Mouse (Mus musculus): ENCODE results near the gene Rfpl4b. TPM values are rescaled to one million over a fixed set of nuclear protein-coding genes. Genes with fewer than 3 reads are reported as not detected.
"Not testable (repeated sequence)": the region's sequence is repeated elsewhere in the genome, so short reads cannot be mapped to it uniquely, and the experiment has no call there.

The Rfpl4b gene
- not detected in 2 replicates for polyA plus RNA-seq (2015; fragmentation: Nextera tagmentation; extraction: Ambion mirVana)

- no peaks in the 10 kb centered on the region for H3K36me3 ChIP-seq (ENCODE audit: control insufficient read depth, insufficient read depth, low read length)
- H3K9ac ChIP-seq (ENCODE audit: low read depth, low read length): no peak within 1 kb of the TSS
- H3K27ac ChIP-seq (ENCODE audit: low read length): no peak within 1 kb of the TSS
- no peak for ATAC-seq
- H3K4me3 ChIP-seq (ENCODE audit: low read depth, low read length): no peak within 1 kb of the TSS
- 92% methylated on average over 3 of the region's 3 CpGs for WGBS
- H3K27me3 ChIP-seq (ENCODE audit: control insufficient read depth, insufficient read depth, low read depth, low read length): no peaks in the 10 kb centered on the region
- no peaks in the 10 kb centered on the region for H3K4me1 ChIP-seq (ENCODE audit: control insufficient read depth, insufficient read depth, low read length)
- no peak within 1 kb of the TSS for H3K4me2 ChIP-seq (ENCODE audit: low read length)
- 0 out of 2 replicates have a peak, but pooled peaks cover 6% of the 10 kb centered on the region for H3K9me3 ChIP-seq (replicated peaks; ENCODE audit: control insufficient read depth, low read length, poor library complexity, severe bottlenecking)
These were observed at the start of gene Rfpl4b for GRCm38 (mm10) chr10:38821679-38822078. Gene Rfpl4b (minus strand): TSS chr10:38821779.

GRCm38 (mm10) chr10:38855186-38855585, 33.6 kb upstream of the Rfpl4b start:
- no peak overlapping the region for H3K9ac ChIP-seq (ENCODE audit: low read depth, low read length)
- no peaks in the 10 kb centered on the region for H3K9me3 ChIP-seq (replicated peaks; ENCODE audit: control insufficient read depth, low read length, poor library complexity, severe bottlenecking)
- H3K4me2 ChIP-seq (ENCODE audit: low read length): no peak overlapping the region
- H3K4me1 ChIP-seq (ENCODE audit: control insufficient read depth, insufficient read depth, low read length): no peaks in the 10 kb centered on the region
- no peak overlapping the region for H3K4me3 ChIP-seq (ENCODE audit: low read depth, low read length)
- ATAC-seq: no peak
- no peak overlapping the region for H3K27ac ChIP-seq (ENCODE audit: low read length)
- H3K27me3 ChIP-seq (ENCODE audit: control insufficient read depth, insufficient read depth, low read depth, low read length): no peaks in the 10 kb centered on the region
- WGBS: 52% methylated on average over 2 of the region's 2 CpGs
- H3K36me3 ChIP-seq (ENCODE audit: control insufficient read depth, insufficient read depth, low read length): no peaks in the 10 kb centered on the region

- H3K9me3 ChIP-seq (replicated peaks; ENCODE audit: control insufficient read depth, low read length, poor library complexity, severe bottlenecking); H3K4me2 ChIP-seq (ENCODE audit: low read length); H3K27me3 ChIP-seq (ENCODE audit: control insufficient read depth, insufficient read depth, low read depth, low read length); H3K4me3 ChIP-seq (ENCODE audit: low read depth, low read length); H3K9ac ChIP-seq (ENCODE audit: low read depth, low read length); ATAC-seq; H3K36me3 ChIP-seq (ENCODE audit: control insufficient read depth, insufficient read depth, low read length); H3K4me1 ChIP-seq (ENCODE audit: control insufficient read depth, insufficient read depth, low read length); H3K27ac ChIP-seq (ENCODE audit: low read length): not testable (repeated sequence)
- WGBS: 48% methylated on average over 5 of the region's 5 CpGs
These were observed 28.4 kb upstream of the Rfpl4b start for GRCm38 (mm10) chr10:38850006-38850405.

- 15% methylated on average over 8 of the region's 8 CpGs for WGBS
- Histone ChIP-seq H3K36me3 (ENCODE audit: control insufficient read depth, insufficient read depth, low read length) (no peaks in the 10 kb centered on the region), H3K4me1 (ENCODE audit: control insufficient read depth, insufficient read depth, low read length) (no peaks in the 10 kb centered on the region; the same call in 1 of the 2 replicates), H3K27ac (ENCODE audit: low read length) (no peak overlapping the region), H3K4me2 (ENCODE audit: low read length) (no peak overlapping the region), H3K27me3 (ENCODE audit: control insufficient read depth, insufficient read depth, low read depth, low read length) (no peaks in the 10 kb centered on the region), H3K4me3 (ENCODE audit: low read depth, low read length) (no peak overlapping the region), H3K9me3 (replicated peaks; ENCODE audit: control insufficient read depth, low read length, poor library complexity, severe bottlenecking) (no peaks in the 10 kb centered on the region), H3K9ac (ENCODE audit: low read depth, low read length) (no peak overlapping the region)
- ATAC-seq: no peak
These were observed 27.4 kb upstream of the Rfpl4b start for GRCm38 (mm10) chr10:38848884-38849499.

- H3K36me3 ChIP-seq (ENCODE audit: control insufficient read depth, insufficient read depth, low read length): no peaks in the 10 kb centered on the region
- no peak overlapping the region for H3K27ac ChIP-seq (ENCODE audit: low read length)
- no peak overlapping the region for H3K9ac ChIP-seq (ENCODE audit: low read depth, low read length)
- no peaks in the 10 kb centered on the region for H3K27me3 ChIP-seq (ENCODE audit: control insufficient read depth, insufficient read depth, low read depth, low read length)
- no peaks in the 10 kb centered on the region for H3K9me3 ChIP-seq (replicated peaks; ENCODE audit: control insufficient read depth, low read length, poor library complexity, severe bottlenecking)
- WGBS: 84% methylated on average over 4 of the region's 4 CpGs
- H3K4me3 ChIP-seq (ENCODE audit: low read depth, low read length): no peak overlapping the region
- H3K4me2 ChIP-seq (ENCODE audit: low read length): no peak overlapping the region
- no peak for ATAC-seq
- no peaks in the 10 kb centered on the region; the same call in 1 of the 2 replicates for H3K4me1 ChIP-seq (ENCODE audit: control insufficient read depth, insufficient read depth, low read length)
These were observed 26.7 kb upstream of the Rfpl4b start for GRCm38 (mm10) chr10:38848231-38848630.

GRCm38 (mm10) chr10:38823741-38824140, 2.2 kb upstream of the Rfpl4b start:
- no peaks in the 10 kb centered on the region for H3K36me3 ChIP-seq (ENCODE audit: control insufficient read depth, insufficient read depth, low read length)

GRCm38 (mm10) chr10:38806056-38806455, 15.5 kb downstream of the Rfpl4b start:
- H3K4me3 ChIP-seq (ENCODE audit: low read depth, low read length): no peak overlapping the region
- H3K27ac ChIP-seq (ENCODE audit: low read length): no peak overlapping the region
- no peak overlapping the region for H3K9ac ChIP-seq (ENCODE audit: low read depth, low read length)
- ATAC-seq: no peak
- 91% methylated on average over 2 of the region's 2 CpGs for WGBS
- H3K9me3 ChIP-seq (replicated peaks; ENCODE audit: control insufficient read depth, low read length, poor library complexity, severe bottlenecking): no peaks in the 10 kb centered on the region
- H3K4me2 ChIP-seq (ENCODE audit: low read length): no peak overlapping the region
- H3K27me3 ChIP-seq (ENCODE audit: control insufficient read depth, insufficient read depth, low read depth, low read length): no peaks in the 10 kb centered on the region
- no peaks in the 10 kb centered on the region for H3K4me1 ChIP-seq (ENCODE audit: control insufficient read depth, insufficient read depth, low read length)
- no peaks in the 10 kb centered on the region for H3K36me3 ChIP-seq (ENCODE audit: control insufficient read depth, insufficient read depth, low read length)

More at GRCm38 (mm10) chr10:38823741-38824140, 2.2 kb upstream of the Rfpl4b start:
- no peak for ATAC-seq
- H3K9me3 ChIP-seq (replicated peaks; ENCODE audit: control insufficient read depth, low read length, poor library complexity, severe bottlenecking): 0 out of 2 replicates have a peak, but pooled peaks cover 6% of the 10 kb centered on the region
- WGBS: 56% methylated on average over 1 of the region's 1 CpGs
- H3K4me1 ChIP-seq (ENCODE audit: control insufficient read depth, insufficient read depth, low read length): no peaks in the 10 kb centered on the region
- no peak overlapping the region for H3K9ac ChIP-seq (ENCODE audit: low read depth, low read length)
- H3K4me3 ChIP-seq (ENCODE audit: low read depth, low read length): no peak overlapping the region
- H3K27me3 ChIP-seq (ENCODE audit: control insufficient read depth, insufficient read depth, low read depth, low read length): no peaks in the 10 kb centered on the region
- no peak overlapping the region for H3K4me2 ChIP-seq (ENCODE audit: low read length)
- no peak overlapping the region for H3K27ac ChIP-seq (ENCODE audit: low read length)

GRCm38 (mm10) chr10:38804047-38804446, 17.5 kb downstream of the Rfpl4b start:
- no peak overlapping the region for H3K4me3 ChIP-seq (ENCODE audit: low read depth, low read length)
- H3K9ac ChIP-seq (ENCODE audit: low read depth, low read length): no peak overlapping the region
- H3K4me2 ChIP-seq (ENCODE audit: low read length): no peak overlapping the region
- no peaks in the 10 kb centered on the region for H3K9me3 ChIP-seq (replicated peaks; ENCODE audit: control insufficient read depth, low read length, poor library complexity, severe bottlenecking)
- no peaks in the 10 kb centered on the region for H3K27me3 ChIP-seq (ENCODE audit: control insufficient read depth, insufficient read depth, low read depth, low read length)
- H3K36me3 ChIP-seq (ENCODE audit: control insufficient read depth, insufficient read depth, low read length): no peaks in the 10 kb centered on the region
- ATAC-seq: no peak
- no peaks in the 10 kb centered on the region for H3K4me1 ChIP-seq (ENCODE audit: control insufficient read depth, insufficient read depth, low read length)
- WGBS: 92% methylated on average over 8 of the region's 8 CpGs
- no peak overlapping the region for H3K27ac ChIP-seq (ENCODE audit: low read length)

- no peak for ATAC-seq
- Histone ChIP-seq H3K27me3 (ENCODE audit: control insufficient read depth, insufficient read depth, low read depth, low read length) (no peaks in the 10 kb centered on the region), H3K27ac (ENCODE audit: low read length) (no peak overlapping the region), H3K9ac (ENCODE audit: low read depth, low read length) (no peak overlapping the region), H3K9me3 (replicated peaks; ENCODE audit: control insufficient read depth, low read length, poor library complexity, severe bottlenecking) (no peaks in the 10 kb centered on the region), H3K4me3 (ENCODE audit: low read depth, low read length) (no peak overlapping the region), H3K4me1 (ENCODE audit: control insufficient read depth, insufficient read depth, low read length) (no peaks in the 10 kb centered on the region), H3K4me2 (ENCODE audit: low read length) (no peak overlapping the region), H3K36me3 (ENCODE audit: control insufficient read depth, insufficient read depth, low read length) (no peaks in the 10 kb centered on the region)
- 95% methylated on average over 7 of the region's 7 CpGs for WGBS
These were observed 18.3 kb downstream of the Rfpl4b start for GRCm38 (mm10) chr10:38803304-38803703.
